Mouse (Mus musculus) lung, embryonic 14.5 days (tissue): Measurements from ENCODE around the gene Kdm4b. TPM values are rescaled to one million over a fixed set of nuclear protein-coding genes. Genes with fewer than 3 reads are reported as not detected.

ENCODE experiments used
- ATAC-seq: fragments of 200-750 bp; cut with Nextera tagmentation; 2 replicates; pipeline ENCODE4 v1.8.0; 2017; ENCODE audit warnings: mild to moderate bottlenecking, moderate TSS enrichment, moderate library complexity; ENCODE audit not compliant: insufficient read depth
- DNase-seq: peaks from one replicate; pipeline ENCODE4 v3.0.0-alpha.2; 2015
- H3K27ac ChIP-seq: fragments of 300-500 bp; sonication (generic); 2 replicates; pipeline ENCODE4 v1.5.1; 2014; ENCODE audit warnings: low read depth, mild to moderate bottlenecking, moderate library complexity
- H3K27me3 ChIP-seq: fragments of 300-500 bp; sonication (generic); 2 replicates; pipeline ENCODE4 v1.6.1; 2014; ENCODE audit warnings: low read length, control low read depth; ENCODE audit not compliant: insufficient read depth
- H3K36me3 ChIP-seq: fragments of 300-500 bp; sonication (generic); 2 replicates; pipeline ENCODE4 v1.6.1; 2014; ENCODE audit warnings: control low read depth; ENCODE audit not compliant: insufficient read depth
- H3K4me1 ChIP-seq: fragments of 300-500 bp; sonication (generic); 2 replicates; pipeline ENCODE4 v1.6.1; 2014; ENCODE audit warnings: antibody characterized with exemption, control low read depth; ENCODE audit not compliant: insufficient read depth
- H3K4me2 ChIP-seq: fragments of 300-500 bp; sonication (generic); 2 replicates; pipeline ENCODE4 v1.6.1; 2014; ENCODE audit warnings: mild to moderate bottlenecking
- H3K4me3 ChIP-seq: fragments of 300-500 bp; sonication (generic); 2 replicates; pipeline ENCODE4 v1.5.1; 2014; ENCODE audit warnings: low read depth, low read length
- H3K9ac ChIP-seq: fragments of 300-500 bp; sonication (generic); 2 replicates; pipeline ENCODE4 v1.6.1; 2014
- H3K9me3 ChIP-seq: fragments of 300-500 bp; sonication (generic); 2 replicates; pipeline ENCODE4 v1.6.1; 2016; ENCODE audit warnings: low read depth, low read length, control low read depth
- CTCF ChIP-seq: IDR thresholded peaks from 2 replicates; pipeline ENCODE4 v1.5.1; 2016; ENCODE audit warnings: antibody characterized with exemption, low read depth
- WGBS: fragments of 180-500 bp; shearing (Covaris S2); extraction: QIAGEN DNeasy Blood & Tissue Kit; methylation state at CpG from one replicate; pipeline ENCODE4 v1.1.7; 2014; 5-methylcytosine and 5-hydroxymethylcytosine counted together
- polyA plus RNA-seq: library from polyadenylated mRNA; unstranded; fragments of >200 nt; fragmentation: Nextera tagmentation; extraction: Ambion mirVana; gene quantifications from 2 replicates; pipeline ENCODE4 v1.2.1, GENCODE M21; 2014

Kdm4b gene
- polyA plus RNA-seq, 1 experiment from 2014 or later = 36.7 TPM

GRCm38 (mm10) chr17:56373136-56374034, 47.5 kb downstream of the Kdm4b start:
- DNase-seq = no peak
- no peak for ATAC-seq
- no peak for TF ChIP-seq CTCF
- 67% methylated on average over 17 of the region's 17 CpGs for WGBS
- Histone ChIP-seq H3K4me1 (no peaks in the 10 kb centered on the region), H3K9ac (no peak overlapping the region), H3K27me3 (no peaks in the 10 kb centered on the region), H3K4me3 (no peak overlapping the region), H3K36me3 (peaks cover 74% of the 10 kb centered on the region), H3K27ac (no peak overlapping the region), H3K4me2 (no peak overlapping the region), H3K9me3 (no peaks in the 10 kb centered on the region)

- ATAC-seq (no peak), DNase-seq (no peak)
- Histone ChIP-seq H3K36me3 (peaks cover 68% of the 10 kb centered on the region), H3K4me2 (no peak overlapping the region), H3K9me3 (no peaks in the 10 kb centered on the region), H3K4me3 (no peak overlapping the region), H3K27me3 (no peaks in the 10 kb centered on the region), H3K27ac (no peak overlapping the region), H3K4me1 (no peaks in the 10 kb centered on the region), H3K9ac (no peak overlapping the region)
- TF ChIP-seq CTCF = no peak
- 79% methylated on average over 1 of the region's 1 CpGs for WGBS
These were observed 49.0 kb downstream of the Kdm4b start for GRCm38 (mm10) chr17:56374851-56375250.

GRCm38 (mm10) chr17:56379281-56379834, 53.5 kb downstream of the Kdm4b start:
- H3K4me2 ChIP-seq = no peak overlapping the region
- 70% methylated on average over 6 of the region's 6 CpGs for WGBS
- peaks cover 64% of the 10 kb centered on the region for H3K36me3 ChIP-seq
- no peaks in the 10 kb centered on the region for H3K4me1 ChIP-seq
- no peaks in the 10 kb centered on the region for H3K9me3 ChIP-seq
- DNase-seq (no peak), ATAC-seq (no peak)
- no peak for TF ChIP-seq CTCF
- no peak overlapping the region for H3K4me3 ChIP-seq
- H3K27ac ChIP-seq = no peak overlapping the region
- H3K27me3 ChIP-seq = no peaks in the 10 kb centered on the region
- H3K9ac ChIP-seq = no peak overlapping the region

- no peak overlapping the region for H3K27ac ChIP-seq
- H3K36me3 ChIP-seq = peaks cover 72% of the 10 kb centered on the region
These were observed 54.4 kb downstream of the Kdm4b start for GRCm38 (mm10) chr17:56380286-56380685.

GRCm38 (mm10) chr17:56381183-56381582, 55.3 kb downstream of the Kdm4b start:
- H3K9ac ChIP-seq = no peak overlapping the region
- WGBS = 94% methylated on average over 5 of the region's 5 CpGs
- DNase-seq = no peak
- H3K9me3 ChIP-seq = no peaks in the 10 kb centered on the region
- ATAC-seq = no peak
- no peak for TF ChIP-seq CTCF
- H3K4me2 ChIP-seq = no peak overlapping the region
- peaks cover 75% of the 10 kb centered on the region for H3K36me3 ChIP-seq
- no peaks in the 10 kb centered on the region for H3K27me3 ChIP-seq
- no peak overlapping the region for H3K27ac ChIP-seq
- no peaks in the 10 kb centered on the region for H3K4me1 ChIP-seq
- H3K4me3 ChIP-seq = no peak overlapping the region

More at GRCm38 (mm10) chr17:56380286-56380685, 54.4 kb downstream of the Kdm4b start:
- Histone ChIP-seq H3K9me3 (no peaks in the 10 kb centered on the region), H3K4me1 (no peaks in the 10 kb centered on the region), H3K4me3 (no peak overlapping the region), H3K9ac (no peak overlapping the region), H3K27me3 (no peaks in the 10 kb centered on the region), H3K4me2 (no peak overlapping the region)
- no peak for DNase-seq
- WGBS = 84% methylated on average over 6 of the region's 6 CpGs
- no peak for TF ChIP-seq CTCF
- no peak for ATAC-seq

GRCm38 (mm10) chr17:56382997-56383396, 57.1 kb downstream of the Kdm4b start:
- TF ChIP-seq CTCF = no peak
- Histone ChIP-seq H3K9me3 (no peaks in the 10 kb centered on the region), H3K4me2 (no peak overlapping the region), H3K27ac (no peak overlapping the region), H3K9ac (no peak overlapping the region), H3K27me3 (no peaks in the 10 kb centered on the region), H3K4me3 (no peak overlapping the region), H3K36me3 (peaks cover 74% of the 10 kb centered on the region), H3K4me1 (no peaks in the 10 kb centered on the region)
- ATAC-seq = no peak
- no peak for DNase-seq
- 69% methylated on average over 8 of the region's 8 CpGs for WGBS

- TF ChIP-seq CTCF = no peak
- Histone ChIP-seq H3K4me1 (no peaks in the 10 kb centered on the region), H3K9me3 (no peaks in the 10 kb centered on the region), H3K9ac (no peak overlapping the region), H3K4me2 (no peak overlapping the region), H3K36me3 (peaks cover 84% of the 10 kb centered on the region), H3K27ac (no peak overlapping the region), H3K27me3 (no peaks in the 10 kb centered on the region), H3K4me3 (no peak overlapping the region)
- ATAC-seq = no peak
- WGBS = 87% methylated on average over 6 of the region's 6 CpGs
- DNase-seq = no peak
These were observed 59.0 kb downstream of the Kdm4b start for GRCm38 (mm10) chr17:56384903-56385302.
